ENCODE assay signal across 10 mouse cellular contexts in genomic region chr12:73998128-73998456, GRCm38 (mm10). TPM values are rescaled to one million over a fixed set of nuclear protein-coding genes. Genes with fewer than 3 reads are reported as not detected.
A peak's percentile ranks its signal among the peaks of the same experiment; 100 is the strongest.
DNase-seq lines count a peak whose midpoint lies in the region; ATAC-seq and TF ChIP-seq lines count a peak whose summit lies in the region.
"Had no signal": no experiment of that assay in that cellular context is flagged by ENCODE, and none has a peak within 500 bp of the region (broad histone marks: within the 10 kb centered on the region; RNA-seq: fewer than 3 reads in every experiment).

No protein-coding gene starts in this region.

- H3K9me3 ChIP-seq in kidney, embryonic 14.5 days (ENCODE audit: control insufficient read depth, low read length) = no peaks in the 10 kb centered on the region
- H3K9me3 ChIP-seq in forebrain, postnatal 0 days (ENCODE audit: low read length) = no peaks in the 10 kb centered on the region
- no peaks in the 10 kb centered on the region for H3K9me3 ChIP-seq in midbrain, embryonic 10.5 days (replicated peaks)
- H3K9me3 ChIP-seq: G1E had no signal

- no peak for DNase-seq in kidney, postnatal 25 days
- DNase-seq in forebrain, postnatal 0 days = peak; percentile 65
- DNase-seq in midbrain, embryonic 10.5 days (ENCODE audit: low spot score) = no peak
- DNase-seq in adipocyte (ENCODE audit: low spot score) = no peak
- no peak for DNase-seq in cerebellum, postnatal 36 days
- DNase-seq in gastrocnemius, adult 18-20 months (ENCODE audit: low spot score) = no peak

- H3K27ac ChIP-seq in kidney, embryonic 14.5 days (ENCODE audit: low read depth, low read length) = no peak overlapping the region
- no peak overlapping the region for H3K27ac ChIP-seq in bone marrow macrophage, adult 2 months (ENCODE audit: insufficient read depth, low read depth, low read length)
- peak overlapping the region; percentile 88 for H3K27ac ChIP-seq in forebrain, postnatal 0 days (ENCODE audit: low read depth, low read length)
- H3K27ac ChIP-seq in midbrain, embryonic 10.5 days (replicated peaks) = peak overlapping the region; percentile 82

- H3K4me3 ChIP-seq in kidney, embryonic 14.5 days (ENCODE audit: low read length) = peak overlapping the region; percentile 55
- peak overlapping the region; percentile 38; the same call in 1 of the 2 replicates for H3K4me3 ChIP-seq in bone marrow macrophage, adult 2 months (ENCODE audit: insufficient read depth, low read length)
- peak overlapping the region; percentile 64 for H3K4me3 ChIP-seq in forebrain, postnatal 0 days (ENCODE audit: low read depth, low read length)
- H3K4me3 ChIP-seq in midbrain, embryonic 10.5 days = peak overlapping the region; percentile 69

- no peak for ATAC-seq in kidney, embryonic 14.5 days (ENCODE audit: low FRiP score, low TSS enrichment)
- ATAC-seq in forebrain, postnatal 0 days = peak; percentile 51

- TF ChIP-seq CTCF in bone marrow macrophage, adult 2 months (IDR thresholded peaks at IDR 0.05; ENCODE audit: low read depth, low read length) = no peak
- no peak for TF ChIP-seq CTCF in forebrain, postnatal 0 days (IDR thresholded peaks at IDR 0.05; ENCODE audit: low read depth)

- no peaks in the 10 kb centered on the region for H3K36me3 ChIP-seq in kidney, embryonic 14.5 days (ENCODE audit: control insufficient read depth, insufficient read depth, low read length)
- no peaks in the 10 kb centered on the region for H3K36me3 ChIP-seq in forebrain, postnatal 0 days (ENCODE audit: insufficient read depth)
- no peaks in the 10 kb centered on the region for H3K36me3 ChIP-seq in midbrain, embryonic 10.5 days
- H3K36me3 ChIP-seq: G1E had no signal

- peak overlapping the region; percentile 98 for H3K4me2 ChIP-seq in kidney, embryonic 14.5 days (replicated peaks; ENCODE audit: low read depth, low read length)
- H3K4me2 ChIP-seq in forebrain, postnatal 0 days (ENCODE audit: low read depth) = peak overlapping the region; percentile 73

- peak overlapping the region; percentile 60; the same call in 1 of the 2 replicates for H3K9ac ChIP-seq in kidney, embryonic 14.5 days (ENCODE audit: low read depth, low read length)
- H3K9ac ChIP-seq in forebrain, postnatal 0 days = peak overlapping the region; percentile 87

- no peak for TF ChIP-seq POLR2A in bone marrow macrophage, adult 2 months (IDR thresholded peaks at IDR 0.05; ENCODE audit: borderline replicate concordance, low read depth, low read length)

- 47% methylated on average over 5 of the region's 5 CpGs for WGBS in kidney, embryonic 14.5 days
- WGBS in forebrain, postnatal 0 days = 19% methylated on average over 5 of the region's 5 CpGs
- 32% methylated on average over 5 of the region's 5 CpGs for WGBS in midbrain, embryonic 10.5 days

- no peaks in the 10 kb centered on the region for H3K4me1 ChIP-seq in kidney, embryonic 14.5 days (ENCODE audit: control insufficient read depth, insufficient read depth, low read length)
- no peaks in the 10 kb centered on the region for H3K4me1 ChIP-seq in bone marrow macrophage, adult 2 months (ENCODE audit: control insufficient read depth, insufficient read depth, low read length)
- H3K4me1 ChIP-seq in forebrain, postnatal 0 days (ENCODE audit: insufficient read depth) = peaks cover 12% of the 10 kb centered on the region
- H3K4me1 ChIP-seq in midbrain, embryonic 10.5 days = peaks cover 11% of the 10 kb centered on the region

- H3K27me3 ChIP-seq in kidney, embryonic 14.5 days (ENCODE audit: control insufficient read depth, insufficient read depth, low read length) = peaks cover 10% of the 10 kb centered on the region
- H3K27me3 ChIP-seq in forebrain, postnatal 0 days (ENCODE audit: insufficient read depth, low read length) = no peaks in the 10 kb centered on the region
- H3K27me3 ChIP-seq in midbrain, embryonic 10.5 days (ENCODE audit: low read depth, poor library complexity, severe bottlenecking) = peaks cover 43% of the 10 kb centered on the region

RNA-seq across cellular contexts. Expression of gene Syt16, which starts 0.6 kb away (rescaled TPM):
- polyA plus RNA-seq in kidney, embryonic 14.5 days (2014; fragmentation: Nextera tagmentation; extraction: Ambion mirVana) = 0.24 and 1.2 TPM in 2 replicates
- polyA plus RNA-seq in bone marrow macrophage, adult 2 months (2012; ENCODE audit: insufficient read depth, insufficient read length, missing spikeins) = not detected in 2 replicates
- 114 TPM in 2 replicates for total RNA-seq in forebrain, postnatal 0 days (2014; rRNA removed)
- polyA plus RNA-seq in forebrain, postnatal 0 days (2015; fragmentation: Nextera tagmentation; extraction: Ambion mirVana) = 95.2 and 102 TPM in 2 replicates
- polyA plus RNA-seq in midbrain, embryonic 10.5 days (2016; fragmentation: Nextera tagmentation; extraction: Ambion mirVana) = 1.8 and 3.6 TPM in 2 replicates
- not detected for total RNA-seq in gastrocnemius, adult 18-20 months (2021)
- polyA plus RNA-seq: G1E; small intestine, adult 2 months had no signal

RNA-seq across cellular contexts. Expression of gene Snapc1, which starts 33.8 kb away (rescaled TPM):
- 15.1 and 16.1 TPM in 2 replicates for polyA plus RNA-seq in kidney, embryonic 14.5 days (2014; fragmentation: Nextera tagmentation; extraction: Ambion mirVana)
- 13.8 and 22.8 TPM in 2 replicates for polyA plus RNA-seq in bone marrow macrophage, adult 2 months (2012; ENCODE audit: insufficient read depth, insufficient read length, missing spikeins)
- total RNA-seq in forebrain, postnatal 0 days (2014; rRNA removed) = 18.1 and 21.9 TPM in 2 replicates
- polyA plus RNA-seq in forebrain, postnatal 0 days (2015; fragmentation: Nextera tagmentation; extraction: Ambion mirVana) = 15.2 and 17.9 TPM in 2 replicates
- polyA plus RNA-seq in midbrain, embryonic 10.5 days (2016; fragmentation: Nextera tagmentation; extraction: Ambion mirVana) = 22.5 and 22.8 TPM in 2 replicates
- total RNA-seq in gastrocnemius, adult 18-20 months (2021) = 1 to 10 TPM; 4.7 to 8.5 TPM

Comparison
In these comparisons a context has a peak if more than half of its experiments do, and no peak if none do; other contexts are left out.
1. H3K27ac ChIP-seq: peak in forebrain, postnatal 0 days (single experiment) and midbrain, embryonic 10.5 days (single experiment); none in kidney, embryonic 14.5 days (single experiment) and bone marrow macrophage, adult 2 months (single experiment).
2. RNA of gene Syt16, which starts 0.6 kb away (polyA plus RNA-seq): 95.2 to 102 TPM in forebrain, postnatal 0 days; 1.8 to 3.6 TPM in midbrain, embryonic 10.5 days, 0.24 to 1.2 TPM in kidney, embryonic 14.5 days and not detected in bone marrow macrophage, adult 2 months; every median in the first group is over 10 times any median in the second.
3. Peak in every context shown above with its lines, with median percentiles within 50 percentile points of each other: H3K4me3 ChIP-seq.